Mouse (Mus musculus) inflammation-experienced regulatory T-cells, adult 6 months (primary cell): ENCODE measurements around the gene Celf5. TPM values are rescaled to one million over a fixed set of nuclear protein-coding genes. Genes with fewer than 3 reads are reported as not detected.

Experiments used
- ATAC-seq: one replicate; pipeline ENCODE4 v1.8.0; 2017
- polyA plus RNA-seq, 3 experiments: library from polyadenylated mRNA; unstranded; fragments of 100-300 nt; shearing (Covaris generic); gene quantifications; one replicate each; pipeline ENCODE4 v1.2.1; 2017

Gene Celf5
- polyA plus RNA-seq, 3 experiments from 2014 or later, result 1.1 to 1.4 (median 1.2) TPM

DNA sequence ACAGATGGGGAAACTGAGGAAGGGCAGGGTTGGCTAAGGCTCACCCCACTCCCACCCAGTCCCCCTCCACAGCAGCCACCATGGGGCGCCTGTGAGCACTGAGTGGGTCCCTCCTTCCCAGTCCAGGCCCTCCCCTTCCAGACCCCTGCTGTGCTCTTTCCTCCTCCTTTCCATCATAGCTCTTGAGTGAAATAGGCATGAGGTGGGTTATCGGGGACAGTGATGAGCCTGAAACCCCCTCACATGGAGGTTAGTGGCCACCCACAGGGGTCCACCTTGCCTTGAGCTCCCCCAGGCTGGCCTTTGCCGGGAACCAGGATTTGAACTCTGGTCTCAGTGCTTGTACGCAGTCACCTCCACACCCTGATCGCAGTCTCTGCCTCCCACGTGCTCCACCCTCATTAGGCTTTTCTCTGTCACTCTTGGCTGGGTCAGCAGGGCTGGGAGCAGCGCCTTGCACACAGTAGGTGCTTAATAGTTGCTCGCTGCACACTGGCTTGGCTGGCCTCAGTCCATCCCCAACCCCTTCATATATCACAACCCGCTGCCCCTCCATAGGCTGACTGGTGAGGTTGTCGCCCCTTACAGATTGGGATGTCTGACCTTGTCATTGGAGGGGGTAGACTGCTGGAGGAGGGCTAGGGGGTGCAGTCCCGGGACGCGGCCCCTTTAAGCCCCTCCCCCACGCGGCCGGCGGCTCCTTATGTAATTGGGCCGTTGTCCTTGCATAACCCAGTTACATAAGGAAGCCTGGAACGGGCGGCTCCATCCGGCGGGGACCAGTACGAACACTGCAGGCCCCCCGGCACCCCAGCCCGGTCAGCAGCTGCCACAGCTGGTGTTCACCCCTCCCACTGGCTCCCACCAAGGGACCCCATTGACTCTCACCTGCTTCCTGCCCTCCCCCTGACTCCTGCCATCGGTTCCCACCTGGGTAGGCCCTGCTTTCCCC is 68.9 kb downstream of the Celf5 start:
- ATAC-seq, result no peak

DNA sequence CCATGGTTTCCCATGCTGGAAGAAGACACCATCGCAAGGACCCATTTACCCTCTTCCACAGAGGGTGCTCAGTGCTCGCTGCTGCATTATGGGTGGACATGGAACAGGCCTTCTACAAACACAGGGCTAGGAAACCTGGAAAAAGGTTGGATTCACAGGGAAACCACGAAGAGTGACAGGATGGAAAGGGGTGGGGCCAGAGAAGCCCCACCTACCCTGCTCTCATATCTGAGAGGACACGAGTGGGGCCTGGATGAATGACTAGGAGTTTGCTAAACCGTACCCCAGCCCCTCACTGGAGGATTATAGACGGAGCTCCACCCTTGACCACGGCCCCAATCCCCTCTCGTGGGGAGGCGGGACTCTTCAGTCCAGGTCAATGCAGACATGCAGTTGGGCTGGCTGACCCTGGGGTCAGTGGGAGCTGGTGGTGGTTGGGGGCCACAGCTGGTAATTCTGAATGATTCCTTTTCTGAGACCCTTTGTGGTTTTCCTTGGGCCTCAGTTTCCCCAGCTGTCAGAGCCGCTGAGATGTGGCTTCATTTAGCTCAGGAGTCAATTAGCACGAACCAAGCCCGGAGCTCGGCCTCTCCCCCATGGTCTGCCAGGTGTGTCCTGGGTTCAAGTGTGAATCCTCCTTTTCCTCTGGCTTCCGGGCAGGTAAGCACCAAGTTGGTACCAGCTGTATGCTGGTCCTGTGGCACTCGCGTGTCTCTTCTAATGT is 69.8 kb downstream of the Celf5 start:
- no peak for ATAC-seq

DNA sequence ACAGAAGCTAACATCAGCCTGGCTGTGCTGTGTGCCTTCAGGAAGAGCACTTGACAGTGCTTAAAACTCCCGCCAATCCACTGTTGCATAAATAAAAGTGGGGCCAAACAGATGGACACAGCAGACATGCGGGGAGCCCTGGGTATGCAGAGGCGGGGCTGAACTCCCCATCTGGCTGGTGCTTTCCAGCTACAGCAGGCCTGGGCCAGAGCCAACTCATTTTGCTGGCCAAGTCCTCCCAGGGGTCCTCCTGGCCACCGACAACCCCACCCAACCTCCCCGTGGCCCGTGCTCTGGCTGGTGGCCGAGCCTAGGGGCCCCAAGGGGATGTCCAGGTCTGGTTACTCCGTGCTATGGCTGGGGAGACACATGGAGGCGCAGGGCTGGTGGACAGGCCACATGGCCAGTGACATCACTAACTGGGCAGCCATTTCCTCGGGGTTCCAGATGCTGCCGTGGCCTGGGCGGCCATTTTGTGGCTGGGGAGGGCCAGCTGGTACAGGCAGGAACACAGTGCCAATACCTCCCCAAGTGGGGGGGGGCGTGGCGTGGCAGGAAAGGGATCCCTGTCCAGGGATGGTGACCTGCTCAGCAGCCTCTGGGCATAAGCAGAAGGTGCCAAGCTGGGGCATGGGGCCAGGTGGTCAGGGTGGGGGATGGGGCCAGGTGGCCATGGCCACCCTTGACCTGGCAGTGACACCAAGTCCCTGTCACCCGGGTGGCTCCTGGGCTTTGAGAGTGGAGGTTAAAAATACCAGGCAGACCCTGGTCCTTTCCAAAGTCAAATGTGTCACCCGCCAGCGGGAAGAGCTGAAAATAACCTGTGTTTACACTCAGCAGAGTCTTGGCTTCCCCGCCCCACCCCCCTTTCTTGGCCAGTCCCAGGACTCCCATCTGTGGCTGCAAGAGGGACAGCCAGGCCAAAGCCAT is 70.8 kb downstream of the Celf5 start:
- no peak for ATAC-seq

DNA sequence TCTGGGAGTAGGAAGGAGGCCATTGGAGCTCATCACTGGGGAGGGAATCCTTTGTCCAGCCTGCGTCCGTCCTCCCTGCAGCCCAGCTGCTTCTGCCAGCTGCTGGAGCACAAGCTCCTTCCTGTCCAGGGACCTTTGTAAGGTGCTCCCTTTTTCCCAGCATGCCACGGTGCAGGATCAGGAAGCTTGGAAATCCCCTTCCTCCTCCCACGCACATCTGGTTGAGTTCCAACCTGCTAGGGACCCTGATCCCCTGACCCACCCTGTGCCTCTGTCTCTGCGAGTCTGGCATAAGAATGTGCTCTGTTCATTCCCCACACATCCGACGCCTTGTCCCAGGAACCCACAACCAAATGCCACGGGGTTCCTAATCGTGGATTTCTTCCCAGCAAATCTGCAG is 71.5 kb downstream of the Celf5 start:
- no peak for ATAC-seq

DNA sequence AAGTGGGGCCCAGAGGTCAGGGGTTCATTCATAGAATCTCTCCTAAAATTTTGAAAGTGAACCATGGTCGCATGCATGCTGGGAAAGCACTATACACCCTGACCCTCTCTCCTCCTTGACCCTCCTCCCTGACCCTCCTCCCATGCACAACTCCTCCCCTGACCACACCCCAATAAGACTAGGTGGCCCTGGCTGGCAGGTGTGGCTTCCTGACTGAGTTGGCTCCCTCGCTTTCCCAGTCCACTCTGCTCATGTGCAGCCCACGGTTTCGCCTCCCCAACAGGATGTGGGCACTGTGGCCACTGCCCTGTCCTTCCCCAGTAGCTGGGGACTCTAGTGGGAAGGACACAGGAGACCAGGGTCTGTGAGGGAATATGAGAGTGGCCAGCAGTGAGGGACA is 72.2 kb downstream of the Celf5 start:
- no peak for ATAC-seq

DNA sequence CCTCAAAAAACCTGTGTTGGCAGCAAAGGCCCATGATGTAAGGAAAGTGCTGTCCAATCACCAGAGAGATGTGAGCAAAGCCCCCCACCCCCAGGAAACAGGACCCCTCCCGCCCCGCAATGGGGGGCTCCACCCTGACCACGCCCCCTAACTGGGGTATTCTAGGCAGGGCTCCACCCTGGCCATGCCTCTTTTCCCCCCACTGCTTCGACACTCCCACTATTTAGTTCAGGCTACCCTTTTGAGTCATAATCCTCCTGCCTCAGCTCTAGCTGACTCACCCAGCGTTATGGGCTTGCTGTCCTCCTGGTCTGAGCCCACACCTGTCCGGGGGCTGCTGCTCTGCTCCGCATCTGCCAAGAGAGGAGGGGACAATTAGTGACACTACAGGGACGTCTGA is 73.2 kb downstream of the Celf5 start:
- no peak for ATAC-seq

Other genes with a start within 250 kb of the Celf5 start
- 1 to 10 TPM in 1 of 3 experiments, under 1 TPM in 2; 0.20 to 1.0 (median 0.37) TPM for gene Zfr2, start 249.6 kb downstream of the Celf5 start, polyA plus RNA-seq
- gene Matk, start 229.8 kb downstream of the Celf5 start, polyA plus RNA-seq, result 10 to 100 TPM; 30.1 to 68.1 (median 64.4) TPM
- 100 to 1,000 TPM; 111 to 148 (median 127) TPM for gene Mrpl54, start 215.8 kb downstream of the Celf5 start, polyA plus RNA-seq
- gene Apba3, start 215.7 kb downstream of the Celf5 start, polyA plus RNA-seq, result 10 to 100 TPM in 2 of 3 experiments, 1 to 10 TPM in 1; 9.9 to 12.4 (median 12.3) TPM
- gene Tjp3, start 191.1 kb downstream of the Celf5 start, polyA plus RNA-seq, result 1 to 10 TPM; 1.7 to 3.2 (median 1.9) TPM
- 10 to 100 TPM; 10.7 to 15.9 (median 14.4) TPM for gene Pip5k1c, start 189.7 kb downstream of the Celf5 start, polyA plus RNA-seq
- gene Cactin, start 161.6 kb downstream of the Celf5 start, polyA plus RNA-seq, result 1 to 10 TPM; 2.9 to 6.5 (median 4.1) TPM
- 10 to 100 TPM in 2 of 3 experiments, 1 to 10 TPM in 1; 10.0 to 21.7 (median 17.0) TPM for gene Tbxa2r, start 154.0 kb downstream of the Celf5 start, polyA plus RNA-seq
- under 1 TPM in 1 of 3 experiments, not detected in 2; 0.12 TPM for gene Gipc3, start 139.4 kb downstream of the Celf5 start, polyA plus RNA-seq
- 10 to 100 TPM; 17.1 to 20.4 (median 17.8) TPM for gene Hmg20b, start 132.2 kb downstream of the Celf5 start, polyA plus RNA-seq
- 1 to 10 TPM; 1.6 to 2.1 (median 1.9) TPM for gene Mfsd12, start 125.2 kb downstream of the Celf5 start, polyA plus RNA-seq
- 1 to 10 TPM in 1 of 3 experiments, under 1 TPM in 2; 0.26 to 1.7 (median 0.96) TPM for gene 4930404N11Rik, start 116.9 kb downstream of the Celf5 start, polyA plus RNA-seq
- gene Fzr1, start 104.2 kb downstream of the Celf5 start, polyA plus RNA-seq, result 10 to 100 TPM; 10.7 to 27.1 (median 13.4) TPM
- 10 to 100 TPM in 2 of 3 experiments, 1 to 10 TPM in 1; 9.2 to 17.9 (median 10.9) TPM for gene Dohh, start 98.3 kb downstream of the Celf5 start, polyA plus RNA-seq
- 1 to 10 TPM in 2 of 3 experiments, under 1 TPM in 1; 0.60 to 1.9 (median 1.1) TPM for gene Gm48551, start 98.2 kb downstream of the Celf5 start, polyA plus RNA-seq
- 1 to 10 TPM in 1 of 3 experiments, not detected in 2; 3.1 TPM for gene Gm48552, start 93.7 kb downstream of the Celf5 start, polyA plus RNA-seq
- 10 to 100 TPM in 1 of 3 experiments, 1 to 10 TPM in 2; 4.4 to 10.7 (median 9.8) TPM for gene Smim24, start 89.7 kb downstream of the Celf5 start, polyA plus RNA-seq
- gene Nfic, start 27.1 kb downstream of the Celf5 start, polyA plus RNA-seq, result 10 to 100 TPM; 13.8 to 17.2 (median 15.0) TPM
- 10 to 100 TPM; 34.3 to 41.1 (median 36.9) TPM for gene Ncln, start 13.7 kb upstream of the Celf5 start, polyA plus RNA-seq
- gene S1pr4, start 17.4 kb upstream of the Celf5 start, polyA plus RNA-seq, result 10 to 100 TPM; 49.1 to 93.2 (median 50.3) TPM
- 100 to 1,000 TPM in 1 of 3 experiments, 10 to 100 TPM in 2; 23.1 to 102 (median 24.3) TPM for gene Gna15, start 41.5 kb upstream of the Celf5 start, polyA plus RNA-seq
- gene Gna11, start 62.5 kb upstream of the Celf5 start, polyA plus RNA-seq, result 10 to 100 TPM; 26.5 to 29.4 (median 28.7) TPM
- gene Aes, start 76.8 kb upstream of the Celf5 start, polyA plus RNA-seq, result 100 to 1,000 TPM in 2 of 3 experiments, 10 to 100 TPM in 1; 82.5 to 118 (median 109) TPM
- 1 to 10 TPM in 2 of 3 experiments, not detected in 1; 1.4 TPM for gene Tle2, start 91.9 kb upstream of the Celf5 start, polyA plus RNA-seq
- 1 to 10 TPM in 2 of 3 experiments, under 1 TPM in 1; 0.99 to 1.9 (median 1.7) TPM for gene Tle6, start 118.4 kb upstream of the Celf5 start, polyA plus RNA-seq
- 1 to 10 TPM in 2 of 3 experiments, under 1 TPM in 1; 0.69 to 5.2 (median 4.1) TPM for gene BC025920, start 123.6 kb upstream of the Celf5 start, polyA plus RNA-seq
- 10 to 100 TPM; 23.3 to 26.7 (median 24.3) TPM for gene Sirt6, start 145.1 kb upstream of the Celf5 start, polyA plus RNA-seq
- 1 to 10 TPM in 1 of 3 experiments, under 1 TPM in 2; 0.72 to 1.3 (median 0.90) TPM for gene Ankrd24, start 145.8 kb upstream of the Celf5 start, polyA plus RNA-seq
- 1 to 10 TPM; 5.2 to 9.4 (median 9.1) TPM for gene Gm10778, start 166.3 kb upstream of the Celf5 start, polyA plus RNA-seq
- gene Zfp433, start 222.1 kb upstream of the Celf5 start, polyA plus RNA-seq, result 10 to 100 TPM; 17.8 to 23.8 (median 18.4) TPM